Mouse (Mus musculus) forebrain, embryonic 12.5 days (tissue): ENCODE data around the gene Lrch1. TPM values are rescaled to one million over a fixed set of nuclear protein-coding genes. Genes with fewer than 3 reads are reported as not detected.

Experiments used
- ATAC-seq: fragments of 200-750 bp; cut with Nextera tagmentation; 2 replicates; pipeline ENCODE4 v1.8.0; 2017; ENCODE audit warnings: moderate TSS enrichment; ENCODE audit not compliant: low FRiP score
- H3K27ac ChIP-seq: fragments of 300-500 bp; sonication (generic); 2 replicates; pipeline ENCODE4 v1.5.1; 2016; ENCODE audit warnings: mild to moderate bottlenecking
- H3K27me3 ChIP-seq: fragments of 300-500 bp; sonication (generic); 2 replicates; pipeline ENCODE4 v1.6.1; 2016; ENCODE audit warnings: mild to moderate bottlenecking
- H3K36me3 ChIP-seq: fragments of 300-500 bp; sonication (generic); replicated peaks from 2 replicates; pipeline ENCODE4 v1.6.1; 2016; ENCODE audit warnings: mild to moderate bottlenecking
- H3K4me1 ChIP-seq: fragments of 300-500 bp; sonication (generic); 2 replicates; pipeline ENCODE4 v1.6.1; 2016
- H3K4me2 ChIP-seq: fragments of 300-500 bp; sonication (generic); 2 replicates; pipeline ENCODE4 v1.6.1; 2016; ENCODE audit warnings: mild to moderate bottlenecking, moderate library complexity
- H3K4me3 ChIP-seq: fragments of 300-500 bp; sonication (generic); replicated peaks from 2 replicates; pipeline ENCODE4 v1.5.1; 2016; ENCODE audit warnings: mild to moderate bottlenecking
- H3K9ac ChIP-seq: fragments of 300-500 bp; sonication (generic); 2 replicates; pipeline ENCODE4 v1.6.1; 2016; ENCODE audit warnings: mild to moderate bottlenecking
- H3K9me3 ChIP-seq: fragments of 300-500 bp; sonication (generic); 2 replicates; pipeline ENCODE4 v1.6.1; 2016
- WGBS: fragments of 180-500 bp; shearing (Covaris S2); methylation state at CpG from one replicate; pipeline ENCODE4 v1.1.7; 2016; 5-methylcytosine and 5-hydroxymethylcytosine counted together
- polyA plus RNA-seq: library from polyadenylated mRNA; unstranded; fragments of >200 nt; fragmentation: Nextera tagmentation; extraction: Ambion mirVana; gene quantifications from 2 replicates; pipeline ENCODE4 v1.2.1, GENCODE M21; 2016

Lrch1 gene
- polyA plus RNA-seq, 1 experiment from 2014 or later = 13.6 TPM

DNA sequence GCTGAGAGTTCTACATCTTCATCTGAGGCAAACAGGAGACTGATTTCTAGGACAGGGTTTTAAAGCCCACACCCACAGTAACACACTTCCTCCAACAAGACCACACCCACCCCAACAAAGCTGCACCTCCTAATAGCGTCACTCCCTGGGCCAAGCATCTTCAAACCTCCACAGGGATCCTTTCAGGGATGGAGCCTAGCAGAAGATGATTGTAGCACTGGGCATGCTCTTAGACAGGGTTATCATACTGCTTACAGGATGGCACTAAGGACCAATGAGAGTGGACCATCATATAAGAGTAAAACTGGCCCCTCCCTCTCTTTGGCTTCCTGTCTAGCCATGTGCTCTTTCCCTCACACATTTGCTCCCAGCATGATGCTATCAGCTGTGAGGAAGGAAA lies 112.7 kb downstream of the Lrch1 start:
- Histone ChIP-seq H3K27ac (no peak overlapping the region), H3K36me3 (no peaks in the 10 kb centered on the region), H3K4me2 (no peak overlapping the region), H3K9me3 (no peaks in the 10 kb centered on the region), H3K9ac (no peak overlapping the region), H3K4me1 (peaks cover 6% of the 10 kb centered on the region), H3K4me3 (no peak overlapping the region), H3K27me3 (no peaks in the 10 kb centered on the region)
- 50% methylated on average over 1 of the region's 1 CpGs for WGBS
- ATAC-seq = no peak

DNA sequence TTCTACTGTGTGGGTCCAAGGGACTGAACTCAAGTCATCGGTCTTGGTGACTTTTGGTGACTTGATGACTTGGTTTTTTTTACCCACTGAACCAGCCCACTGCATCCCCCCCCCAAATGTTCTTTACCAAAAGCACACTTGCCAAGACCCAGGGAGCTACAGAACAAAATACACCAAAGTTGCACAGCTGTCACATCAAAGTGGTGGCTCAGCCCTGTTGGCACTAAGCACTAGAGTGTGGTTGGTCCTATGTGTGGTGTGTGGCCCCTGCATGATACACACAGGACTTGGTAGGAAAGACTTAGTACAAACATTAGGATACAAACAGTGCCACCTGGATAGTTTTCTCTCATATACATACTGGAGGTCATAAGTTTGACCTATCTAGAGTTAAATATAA lies 113.5 kb downstream of the Lrch1 start:
- H3K9ac ChIP-seq = no peak overlapping the region
- no peak overlapping the region for H3K4me3 ChIP-seq
- ATAC-seq = no peak
- no peaks in the 10 kb centered on the region for H3K36me3 ChIP-seq
- peaks cover 6% of the 10 kb centered on the region for H3K4me1 ChIP-seq
- 95% methylated on average over 1 of the region's 1 CpGs for WGBS
- H3K27me3 ChIP-seq = no peaks in the 10 kb centered on the region
- H3K4me2 ChIP-seq = no peak overlapping the region
- no peaks in the 10 kb centered on the region for H3K9me3 ChIP-seq
- no peak overlapping the region for H3K27ac ChIP-seq

DNA sequence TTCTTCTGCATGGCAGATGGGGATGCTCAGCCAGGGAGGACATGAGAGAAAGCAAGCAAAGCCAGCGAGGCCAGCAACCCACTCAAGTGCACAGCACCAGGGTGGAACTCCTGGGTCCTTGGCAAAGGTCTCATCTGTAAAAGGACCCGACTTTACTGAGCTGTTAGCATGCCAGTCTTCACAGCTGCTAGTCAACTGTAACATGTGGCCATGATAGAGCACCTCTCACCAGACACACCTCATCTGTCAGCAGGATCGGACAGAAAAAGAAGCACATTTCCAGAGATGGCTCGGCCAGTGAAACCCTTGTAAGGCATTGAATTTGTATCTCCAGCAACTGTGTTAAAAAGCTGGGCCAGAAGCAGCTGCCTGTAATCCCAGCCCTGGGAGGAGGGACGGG lies 116.0 kb downstream of the Lrch1 start:
- Histone ChIP-seq H3K9me3 (no peaks in the 10 kb centered on the region), H3K27me3 (no peaks in the 10 kb centered on the region), H3K36me3 (no peaks in the 10 kb centered on the region), H3K27ac (peak overlapping the region; percentile 13; the same call in 1 of the 2 replicates), H3K4me1 (peaks cover 6% of the 10 kb centered on the region), H3K4me2 (no peak overlapping the region), H3K9ac (no peak overlapping the region), H3K4me3 (no peak overlapping the region)
- 83% methylated on average over 5 of the region's 5 CpGs for WGBS
- no peak for ATAC-seq

DNA sequence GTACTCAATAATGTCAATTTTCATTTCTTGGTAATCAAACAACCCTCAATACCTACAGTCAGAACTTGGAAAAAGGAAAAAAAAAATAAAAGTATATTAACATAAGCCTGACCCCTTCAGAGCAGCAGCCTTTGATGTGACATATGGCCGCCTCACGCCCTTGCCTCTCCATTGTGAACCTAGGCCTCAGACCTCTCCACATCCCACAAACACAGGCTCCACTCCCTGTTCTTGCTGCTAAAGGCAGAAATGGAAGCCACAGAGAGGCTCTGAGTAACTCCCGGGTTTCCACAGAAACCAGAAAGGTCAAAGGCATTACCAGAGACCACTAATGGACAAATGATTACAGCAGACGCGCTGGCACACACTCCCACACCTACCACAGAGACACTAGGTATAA lies 116.6 kb downstream of the Lrch1 start:
- Histone ChIP-seq H3K9me3 (no peaks in the 10 kb centered on the region), H3K9ac (no peak overlapping the region), H3K4me3 (no peak overlapping the region), H3K36me3 (no peaks in the 10 kb centered on the region), H3K4me2 (no peak overlapping the region), H3K4me1 (peaks cover 6% of the 10 kb centered on the region), H3K27ac (peak overlapping the region; percentile 13; the same call in 1 of the 2 replicates), H3K27me3 (no peaks in the 10 kb centered on the region)
- ATAC-seq = peak; percentile 28; the same call in 1 of the 2 replicates
- 80% methylated on average over 5 of the region's 5 CpGs for WGBS

DNA sequence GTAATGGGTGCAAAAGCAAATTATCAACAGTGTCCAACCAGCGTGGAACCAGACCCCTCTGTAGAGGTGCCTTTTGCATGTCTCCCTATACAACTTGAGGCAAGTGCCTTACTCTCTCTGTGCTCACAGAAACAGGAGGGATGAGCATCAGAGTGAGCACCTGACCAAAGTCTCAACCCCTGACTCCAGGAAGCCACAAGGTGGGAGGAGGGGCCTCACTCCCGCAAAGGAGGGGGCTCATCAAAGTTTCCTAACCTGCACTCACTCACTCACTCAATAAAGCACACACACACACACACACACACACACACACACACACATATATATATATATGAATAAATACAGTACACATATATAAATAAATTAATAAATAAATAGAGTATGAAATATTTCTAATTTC lies 117.1 kb downstream of the Lrch1 start:
- Histone ChIP-seq H3K27ac (no peak overlapping the region), H3K4me1 (peaks cover 6% of the 10 kb centered on the region), H3K27me3 (no peaks in the 10 kb centered on the region), H3K4me3 (no peak overlapping the region), H3K36me3 (no peaks in the 10 kb centered on the region), H3K9ac (no peak overlapping the region), H3K9me3 (no peaks in the 10 kb centered on the region), H3K4me2 (no peak overlapping the region)
- 74% methylated on average over 2 of the region's 2 CpGs for WGBS
- ATAC-seq = no peak

DNA sequence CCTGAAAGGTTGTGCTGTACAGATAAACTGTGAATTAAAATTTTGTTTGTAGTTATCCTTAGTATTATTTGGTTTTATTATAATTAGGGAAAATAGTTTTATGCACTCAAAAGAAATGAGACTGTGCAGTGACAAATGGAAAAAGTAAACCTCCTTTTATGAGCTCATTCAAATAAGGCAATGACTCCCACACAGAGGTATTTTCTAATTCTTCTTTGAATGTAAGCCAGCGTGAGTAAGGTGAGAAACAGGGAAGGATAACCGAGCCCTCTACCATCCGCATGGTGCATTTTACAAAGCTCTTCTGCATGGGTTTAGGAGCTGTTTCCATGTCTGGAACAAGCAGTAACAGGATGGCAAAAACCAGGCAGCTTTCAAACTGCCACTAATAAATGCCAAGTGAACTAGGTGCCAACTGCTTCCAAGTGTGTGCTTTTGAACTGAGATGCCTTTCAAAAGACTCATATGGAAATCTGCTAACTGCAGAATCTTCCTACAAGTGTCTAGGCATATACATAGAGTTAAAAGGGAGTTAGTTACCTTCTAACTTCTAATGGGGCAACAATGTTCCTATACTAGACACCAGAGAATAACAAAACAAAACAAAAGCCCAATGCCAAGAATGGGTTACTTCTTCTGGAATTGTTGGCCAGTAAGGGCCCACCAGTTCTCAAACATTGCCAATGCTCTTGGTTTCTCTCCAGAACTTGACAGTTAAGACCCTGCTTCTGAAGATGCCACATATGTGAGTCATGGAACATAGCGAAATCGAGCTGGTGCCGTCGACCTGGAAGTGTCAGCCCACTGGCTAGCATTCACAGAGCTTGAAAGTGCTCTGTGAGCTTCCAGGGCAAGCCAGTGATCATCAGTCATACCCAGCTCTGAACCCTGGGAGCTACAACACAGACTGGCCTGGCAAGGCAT lies 124.7 kb downstream of the Lrch1 start:
- Histone ChIP-seq H3K27me3 (no peaks in the 10 kb centered on the region), H3K4me1 (no peaks in the 10 kb centered on the region), H3K36me3 (no peaks in the 10 kb centered on the region), H3K9me3 (no peaks in the 10 kb centered on the region), H3K9ac (no peak overlapping the region), H3K4me2 (no peak overlapping the region), H3K27ac (no peak overlapping the region), H3K4me3 (no peak overlapping the region)
- WGBS = 82% methylated on average over 7 of the region's 7 CpGs
- no peak for ATAC-seq

DNA sequence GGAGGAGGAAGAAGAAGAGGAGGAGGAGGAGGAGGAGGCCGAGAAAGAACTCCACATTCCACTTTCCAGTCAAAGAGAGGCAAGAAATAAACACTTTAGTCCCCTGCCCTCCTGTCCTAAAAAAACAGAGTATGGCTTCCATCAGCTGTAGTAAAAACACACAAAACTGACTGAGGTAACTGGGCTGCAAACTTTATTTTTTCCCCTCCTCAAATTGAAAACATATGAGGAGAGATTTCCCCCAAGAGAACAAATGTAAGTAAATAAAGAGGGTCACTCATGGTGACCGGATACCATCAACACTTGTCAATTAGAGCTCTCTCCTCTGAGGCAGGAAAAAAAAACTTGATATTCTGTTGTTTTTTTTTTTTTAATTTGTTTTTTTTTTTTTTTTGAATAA lies 125.6 kb downstream of the Lrch1 start:
- H3K27me3 ChIP-seq = no peaks in the 10 kb centered on the region
- no peak overlapping the region for H3K4me3 ChIP-seq
- no peak overlapping the region for H3K9ac ChIP-seq
- ATAC-seq = no peak
- no peaks in the 10 kb centered on the region for H3K4me1 ChIP-seq
- no peaks in the 10 kb centered on the region for H3K36me3 ChIP-seq
- H3K27ac ChIP-seq = no peak overlapping the region
- no peak overlapping the region for H3K4me2 ChIP-seq
- H3K9me3 ChIP-seq = no peaks in the 10 kb centered on the region
- 66% methylated on average over 2 of the region's 2 CpGs for WGBS

DNA sequence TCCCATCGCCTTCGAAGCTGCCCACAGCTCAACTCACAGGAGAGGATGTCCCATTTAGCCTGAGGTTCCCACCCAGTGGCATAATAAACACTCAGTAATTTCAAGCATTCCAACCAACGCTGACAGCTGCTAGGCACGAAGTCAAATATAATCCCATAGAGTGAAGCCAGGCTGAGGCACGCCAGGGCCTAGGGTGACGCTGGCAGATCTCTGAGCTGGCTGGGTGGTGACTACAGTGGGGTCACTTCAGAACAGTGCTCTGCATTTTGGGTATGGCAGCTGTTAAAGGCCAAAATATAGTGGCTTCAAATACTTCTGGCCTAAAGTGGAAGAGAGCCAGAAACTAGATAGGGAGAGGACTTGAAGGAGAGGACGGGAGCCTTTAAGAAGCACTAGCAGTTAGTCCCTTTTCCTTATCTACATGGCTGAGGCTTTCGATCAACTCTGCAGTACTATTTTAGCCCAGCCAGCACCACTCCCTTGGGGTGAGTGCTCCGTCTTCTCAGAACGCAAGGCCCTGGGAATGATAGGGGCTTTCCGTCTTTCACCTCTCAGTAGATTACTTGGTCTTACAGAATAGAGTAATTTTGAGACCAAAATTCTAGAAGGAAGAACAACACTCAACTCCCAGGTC lies 127.4 kb downstream of the Lrch1 start:
- Histone ChIP-seq H3K9me3 (no peaks in the 10 kb centered on the region), H3K4me3 (no peak overlapping the region), H3K36me3 (no peaks in the 10 kb centered on the region), H3K27ac (no peak overlapping the region), H3K27me3 (no peaks in the 10 kb centered on the region), H3K4me2 (no peak overlapping the region), H3K9ac (no peak overlapping the region), H3K4me1 (peaks cover 13% of the 10 kb centered on the region)
- 92% methylated on average over 11 of the region's 11 CpGs for WGBS
- ATAC-seq = no peak

DNA sequence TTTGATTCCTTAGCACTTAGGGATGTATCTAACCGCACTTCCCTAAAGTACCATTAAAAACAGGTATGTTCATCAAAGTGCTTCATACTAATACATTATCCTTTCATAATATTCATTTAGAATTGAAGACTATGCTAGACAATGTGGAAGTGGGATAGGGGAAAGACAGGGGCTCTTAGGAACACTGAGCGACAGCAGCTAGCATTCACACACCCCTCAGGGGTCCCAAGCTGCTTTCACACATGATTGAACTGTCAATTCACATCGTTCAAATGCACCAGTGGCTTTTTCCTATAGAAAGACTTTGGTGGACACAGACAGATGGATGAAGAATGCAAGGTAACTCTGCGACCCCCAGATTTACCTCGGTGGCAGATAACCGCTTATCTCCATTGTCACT lies 131.0 kb downstream of the Lrch1 start:
- Histone ChIP-seq H3K4me1 (peaks cover 16% of the 10 kb centered on the region), H3K4me2 (no peak overlapping the region), H3K27ac (no peak overlapping the region), H3K4me3 (no peak overlapping the region), H3K9ac (no peak overlapping the region), H3K36me3 (no peaks in the 10 kb centered on the region), H3K27me3 (no peaks in the 10 kb centered on the region), H3K9me3 (no peaks in the 10 kb centered on the region)
- peak; percentile 62; the same call in 1 of the 2 replicates for ATAC-seq
- 23% methylated on average over 6 of the region's 6 CpGs for WGBS

DNA sequence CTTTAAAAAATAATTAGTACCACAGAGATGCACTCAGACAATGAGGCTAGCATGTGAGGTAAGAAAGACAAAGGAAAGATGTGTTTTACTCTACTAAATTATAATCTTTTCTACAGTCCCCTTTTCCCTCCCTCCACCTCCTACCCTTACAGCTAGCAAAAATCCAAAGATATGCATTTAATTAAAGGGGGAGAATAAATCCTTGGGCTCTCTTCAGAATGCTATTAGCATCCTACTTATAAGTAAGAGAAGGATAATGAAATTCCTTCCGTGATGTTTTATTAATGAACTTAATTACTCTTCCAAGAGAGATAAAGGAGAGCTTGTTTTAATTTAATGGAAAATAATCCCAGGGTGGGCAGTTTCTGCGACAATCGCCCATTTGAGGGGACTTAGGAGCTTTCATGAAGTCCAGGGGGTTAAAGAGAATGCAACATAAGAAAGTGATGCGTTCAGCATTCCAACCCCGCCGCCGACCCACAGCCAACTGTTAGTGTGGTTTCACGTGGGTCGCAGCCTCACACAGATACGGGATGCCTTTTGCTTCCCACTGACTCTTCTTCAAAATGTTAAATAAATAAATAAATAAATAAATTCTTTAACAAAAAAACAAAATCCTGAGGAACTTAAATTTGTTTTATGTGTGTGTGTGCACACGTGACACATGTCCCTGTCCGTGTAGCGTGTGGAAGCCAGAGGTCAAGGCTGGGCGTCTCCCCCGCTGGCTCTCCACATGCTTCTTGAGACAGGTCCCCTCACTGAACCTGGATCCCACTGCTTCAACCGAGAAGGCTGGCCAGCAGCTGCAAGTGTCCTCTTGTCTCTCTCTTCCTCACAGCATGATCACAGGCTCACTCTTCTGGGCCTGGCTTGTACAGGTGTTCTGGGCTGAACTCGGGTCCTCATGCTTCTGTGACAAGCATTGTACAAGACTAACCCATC lies 132.6 kb downstream of the Lrch1 start:
- no peak overlapping the region for H3K9ac ChIP-seq
- H3K36me3 ChIP-seq = no peaks in the 10 kb centered on the region; the same call in none of the 2 replicates
- no peaks in the 10 kb centered on the region for H3K9me3 ChIP-seq
- H3K4me2 ChIP-seq = no peak overlapping the region
- no peak for ATAC-seq
- no peaks in the 10 kb centered on the region for H3K27me3 ChIP-seq
- no peak overlapping the region for H3K27ac ChIP-seq
- no peak overlapping the region for H3K4me3 ChIP-seq
- 56% methylated on average over 17 of the region's 17 CpGs for WGBS
- H3K4me1 ChIP-seq = peaks cover 16% of the 10 kb centered on the region

DNA sequence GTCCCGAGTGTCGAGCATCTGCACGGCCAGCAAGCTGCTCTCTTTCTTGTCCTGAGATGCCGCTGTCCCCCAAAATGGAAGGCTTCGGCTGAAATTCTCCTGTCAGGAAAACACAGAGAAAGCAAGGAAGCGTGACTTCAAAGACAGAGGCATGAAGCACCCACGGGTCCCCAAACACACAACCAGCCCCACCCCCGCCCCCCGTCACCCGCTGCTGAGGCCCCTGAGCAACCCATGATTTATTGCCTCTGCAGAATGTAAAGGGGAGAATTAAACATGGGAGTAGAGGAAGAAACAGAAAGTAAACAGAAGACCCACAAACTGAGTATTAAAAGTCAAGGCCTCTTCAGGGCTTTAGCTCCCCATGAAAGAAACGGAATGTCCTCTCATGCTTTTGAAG lies 136.1 kb downstream of the Lrch1 start:
- Histone ChIP-seq H3K36me3 (no peaks in the 10 kb centered on the region; the same call in none of the 2 replicates), H3K27me3 (no peaks in the 10 kb centered on the region), H3K9ac (no peak overlapping the region), H3K4me2 (no peak overlapping the region), H3K4me3 (no peak overlapping the region), H3K9me3 (no peaks in the 10 kb centered on the region), H3K27ac (no peak overlapping the region), H3K4me1 (peaks cover 12% of the 10 kb centered on the region)
- WGBS = 85% methylated on average over 11 of the region's 11 CpGs
- no peak for ATAC-seq

DNA sequence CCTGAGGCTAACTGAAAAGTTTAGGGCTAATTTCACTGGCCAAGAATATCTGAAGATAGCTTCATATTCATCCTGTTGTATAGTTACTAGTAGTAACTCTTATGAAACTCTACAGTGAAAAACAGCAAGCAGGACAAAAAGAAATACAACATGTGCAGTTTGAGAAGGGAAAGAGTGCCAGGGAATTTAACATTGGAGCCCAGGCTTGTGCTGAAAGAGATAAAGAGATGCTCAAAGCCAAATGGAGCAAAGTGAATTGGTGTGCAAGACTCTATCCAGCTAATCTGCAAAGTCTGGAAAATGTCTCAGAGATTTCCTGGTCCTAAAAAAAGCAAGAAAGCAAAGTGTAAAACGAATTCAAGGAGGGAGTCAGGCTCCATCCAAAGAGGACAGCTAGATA lies 145.7 kb downstream of the Lrch1 start:
- 74% methylated on average over 1 of the region's 1 CpGs for WGBS
- Histone ChIP-seq H3K27me3 (no peaks in the 10 kb centered on the region), H3K4me3 (no peak overlapping the region), H3K36me3 (peaks cover 5% of the 10 kb centered on the region), H3K27ac (no peak overlapping the region), H3K9me3 (peaks cover 4% of the 10 kb centered on the region; the same call in 1 of the 2 replicates), H3K4me2 (no peak overlapping the region), H3K9ac (no peak overlapping the region), H3K4me1 (peaks cover 11% of the 10 kb centered on the region)
- ATAC-seq = no peak
